Mouse (Mus musculus) thymus, postnatal 10 days (tissue): Measurements from ENCODE around the gene March4.

Experiments used
- DNase-seq, 2 experiments: peaks; one replicate each; pipeline ENCODE4 v3.0.0; 2021; ENCODE audit warnings: low spot score in 2 of 2

March4 gene

GRCm38 (mm10) chr1:72450790-72451189 lies 85.9 kb downstream of the March4 start:
- no peak for DNase-seq

- no peak for DNase-seq
Measured at GRCm38 (mm10) chr1:72449752-72450151, 87.0 kb downstream of the March4 start.

- DNase-seq: no peak
Measured at GRCm38 (mm10) chr1:72442747-72443146, 94.0 kb downstream of the March4 start.

- no peak for DNase-seq
Measured at GRCm38 (mm10) chr1:72439146-72439545, 97.6 kb downstream of the March4 start.

- no peak for DNase-seq
Measured at GRCm38 (mm10) chr1:72436967-72437366, 99.8 kb downstream of the March4 start.

GRCm38 (mm10) chr1:72434510-72434909 lies 102.2 kb downstream of the March4 start:
- DNase-seq: no peak

GRCm38 (mm10) chr1:72432579-72432978 lies 104.2 kb downstream of the March4 start:
- DNase-seq: no peak

GRCm38 (mm10) chr1:72429107-72429807 lies 107.5 kb downstream of the March4 start:
- DNase-seq: no peak

- no peak for DNase-seq
Measured at GRCm38 (mm10) chr1:72428526-72428925, 108.2 kb downstream of the March4 start.

GRCm38 (mm10) chr1:72426456-72426855 lies 110.3 kb downstream of the March4 start:
- DNase-seq: no peak

GRCm38 (mm10) chr1:72422121-72422520 lies 114.6 kb downstream of the March4 start:
- no peak for DNase-seq

GRCm38 (mm10) chr1:72420220-72420619 lies 116.5 kb downstream of the March4 start:
- DNase-seq: no peak

GRCm38 (mm10) chr1:72418744-72419655 lies 117.7 kb downstream of the March4 start:
- DNase-seq: no peak

- no peak for DNase-seq
Measured at GRCm38 (mm10) chr1:72414561-72415253, 122.0 kb downstream of the March4 start.

- no peak for DNase-seq
Measured at GRCm38 (mm10) chr1:72414133-72414532, 122.6 kb downstream of the March4 start.

GRCm38 (mm10) chr1:72413205-72413604 lies 123.5 kb downstream of the March4 start:
- DNase-seq: no peak

GRCm38 (mm10) chr1:72411108-72411507 lies 125.6 kb downstream of the March4 start:
- no peak for DNase-seq

GRCm38 (mm10) chr1:72409936-72410335 lies 126.8 kb downstream of the March4 start:
- no peak for DNase-seq

GRCm38 (mm10) chr1:72406505-72407079 lies 130.1 kb downstream of the March4 start:
- DNase-seq: no peak

GRCm38 (mm10) chr1:72401331-72402069 lies 135.2 kb downstream of the March4 start:
- DNase-seq: no peak

- DNase-seq: no peak
Measured at GRCm38 (mm10) chr1:72400616-72401015, 136.1 kb downstream of the March4 start.
